Mouse (Mus musculus): Measurements from ENCODE around the gene Adam10. TPM values are rescaled to one million over a fixed set of nuclear protein-coding genes. Genes with fewer than 3 reads are reported as not detected.

Gene Adam10
- total RNA-seq, 2 experiments from 2014 or later, result 42.0 to 107 TPM

DNA sequence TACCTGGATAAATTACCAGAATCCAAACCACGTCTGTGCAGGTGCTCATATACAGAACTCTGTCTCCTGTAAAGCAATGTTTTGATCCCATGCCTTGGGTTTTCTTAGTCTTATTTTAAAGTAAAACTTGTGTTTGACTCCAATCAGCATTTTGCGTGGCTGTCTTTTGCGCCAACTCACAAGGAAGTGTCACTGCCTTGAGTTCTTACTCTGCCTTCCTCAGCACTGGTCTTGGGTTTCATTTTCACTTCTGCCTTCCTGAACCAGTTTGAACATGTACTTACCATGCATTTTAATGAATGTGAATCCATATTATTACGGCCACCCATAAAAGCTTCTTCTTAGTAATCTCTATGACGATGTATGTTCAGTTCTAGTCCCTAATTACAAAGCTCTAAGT, 82.2 kb downstream of the Adam10 start:
- peak; percentile 78 for ATAC-seq (replicated peaks; ENCODE audit: poor library complexity)

- ATAC-seq (replicated peaks; ENCODE audit: poor library complexity), result peak; percentile 61; the same call in 1 of the 2 replicates
Observed at GRCm38 (mm10) chr9:70775517-70775916, 96.7 kb downstream of the Adam10 start.

DNA sequence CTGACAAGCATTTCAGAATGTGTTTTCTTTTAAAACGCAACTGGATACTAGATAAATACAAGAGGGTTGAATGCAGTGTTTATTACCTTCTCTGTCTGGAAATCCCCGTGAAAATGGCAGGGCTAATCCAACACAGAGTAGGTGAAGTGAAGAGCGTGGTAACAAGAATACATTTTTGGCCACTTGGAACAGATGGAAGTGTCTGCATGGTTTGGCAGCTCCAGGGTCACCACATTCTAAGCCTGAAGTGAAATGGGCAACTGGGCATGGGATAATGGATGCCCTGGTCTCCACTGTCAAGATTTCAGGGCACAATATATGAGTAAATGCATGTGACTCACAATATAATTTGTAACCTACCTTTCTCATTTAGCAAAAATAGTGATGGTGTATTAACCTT, 103.4 kb downstream of the Adam10 start:
- no peak for ATAC-seq (replicated peaks; ENCODE audit: poor library complexity)

GRCm38 (mm10) chr9:70788705-70789104, 109.9 kb downstream of the Adam10 start:
- no peak for ATAC-seq (replicated peaks; ENCODE audit: poor library complexity)

DNA sequence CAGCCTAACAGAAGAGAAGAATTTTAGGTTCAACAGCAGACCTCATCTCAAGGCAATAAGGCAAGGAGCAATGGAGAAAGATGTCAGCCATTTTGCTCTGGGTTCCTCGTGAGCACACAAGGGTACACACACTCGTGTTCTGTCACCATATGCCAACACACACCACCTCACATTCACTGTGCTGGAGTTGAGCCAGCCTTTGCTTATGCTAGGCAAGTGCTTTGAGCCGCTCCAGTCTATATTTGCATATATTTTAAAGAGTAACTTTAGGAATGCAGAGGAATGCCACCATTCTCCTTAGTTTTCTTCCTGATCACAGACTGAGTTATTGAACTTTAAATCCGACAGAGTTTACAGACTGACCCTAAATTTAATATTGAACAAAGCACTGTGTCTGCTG, 111.8 kb downstream of the Adam10 start:
- no peak for ATAC-seq (replicated peaks; ENCODE audit: poor library complexity)

DNA sequence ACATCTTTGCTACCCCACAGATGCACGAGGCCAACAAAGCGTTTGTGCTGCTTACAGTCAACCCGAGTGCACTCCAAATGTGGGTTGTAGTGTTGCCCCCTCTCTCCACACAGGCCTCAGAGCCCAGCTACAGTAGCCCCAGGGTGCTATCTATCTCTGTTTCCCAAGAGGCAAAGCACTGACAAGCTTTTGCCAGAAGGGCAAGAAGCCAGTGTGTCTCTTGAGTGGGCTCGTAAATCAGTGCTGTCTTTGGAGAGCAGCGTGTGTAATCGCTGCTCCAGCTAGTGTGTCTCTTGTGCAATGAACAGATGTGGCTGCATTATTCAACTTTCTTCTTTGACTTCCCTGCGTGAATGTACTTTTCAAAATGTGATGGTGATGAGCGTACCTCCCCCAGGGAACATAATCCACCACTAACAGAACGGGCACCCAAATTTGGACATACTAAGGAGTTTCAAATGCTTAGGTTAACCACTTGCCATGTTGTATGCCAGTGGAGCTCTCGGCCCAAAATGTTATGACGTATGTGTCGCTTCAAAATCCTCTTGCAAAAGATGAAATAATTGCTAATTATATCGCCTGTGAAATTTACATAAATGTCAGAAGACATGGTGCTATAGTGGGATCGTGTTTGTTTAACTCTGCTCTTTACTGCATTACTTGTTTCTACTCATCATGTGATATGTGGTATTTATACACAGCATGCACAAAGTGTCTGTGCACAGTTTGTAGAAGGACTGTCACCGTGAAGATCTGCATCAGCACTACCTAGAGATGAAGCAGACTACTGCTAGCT, 116.0 kb downstream of the Adam10 start:
- ATAC-seq (replicated peaks; ENCODE audit: poor library complexity), result no peak

- no peak for ATAC-seq (replicated peaks; ENCODE audit: poor library complexity)
Observed at GRCm38 (mm10) chr9:70795439-70795757, 116.6 kb downstream of the Adam10 start.

DNA sequence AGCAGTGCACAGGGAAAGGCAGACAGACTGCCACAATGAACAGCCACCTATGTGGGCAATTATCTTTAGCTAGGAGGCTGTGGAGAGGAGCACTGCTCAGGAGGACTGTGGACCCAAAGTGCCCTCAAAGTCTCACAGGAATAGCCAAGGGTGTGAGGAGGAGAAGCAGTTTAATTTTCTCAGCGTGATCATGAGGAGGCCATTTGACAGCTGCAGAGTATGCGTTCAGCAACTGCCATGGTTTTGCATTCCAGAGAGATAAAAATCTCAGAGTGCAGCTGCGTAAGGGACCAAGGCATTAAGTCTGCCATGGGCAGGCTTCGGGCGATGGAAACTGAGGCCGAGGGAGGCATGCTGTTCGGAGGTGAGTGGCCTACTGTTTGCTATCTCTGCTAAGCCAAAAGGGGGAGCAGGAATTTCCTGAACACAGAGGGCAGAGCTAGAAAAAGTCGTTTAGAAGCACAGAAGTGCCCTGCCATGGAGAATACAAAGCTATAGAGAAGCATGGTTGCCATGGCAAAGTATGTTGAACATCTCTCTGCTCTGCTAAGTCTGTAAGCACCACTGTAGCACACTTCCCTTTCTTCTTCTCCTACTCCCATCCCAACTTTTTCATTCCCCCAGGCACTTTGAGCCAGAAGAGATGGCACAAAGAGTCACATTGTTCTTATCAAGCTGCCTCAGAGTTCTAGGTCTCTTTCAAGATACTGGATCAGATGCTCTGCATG, 122.0 kb downstream of the Adam10 start:
- no peak for ATAC-seq (replicated peaks; ENCODE audit: poor library complexity)

DNA sequence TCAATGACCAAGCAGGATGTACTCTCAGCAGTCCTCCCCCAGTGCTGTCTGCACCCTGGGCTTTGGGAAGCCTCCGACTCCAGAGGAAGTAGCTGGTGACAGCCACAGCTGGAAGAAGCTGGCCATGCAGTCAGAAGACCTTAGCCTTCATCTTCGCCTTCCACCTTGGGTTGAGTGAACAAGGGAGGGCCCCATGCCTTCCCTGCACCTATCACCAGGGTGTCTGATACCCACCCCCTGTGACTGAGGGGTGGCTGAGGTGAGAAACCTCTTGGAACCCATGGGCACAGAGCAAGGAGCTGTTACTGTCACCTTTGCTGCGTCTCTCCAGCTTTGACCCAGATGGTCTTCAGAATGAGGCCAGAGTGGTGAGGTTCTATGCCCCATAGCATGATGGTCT, 123.0 kb downstream of the Adam10 start:
- ATAC-seq (replicated peaks; ENCODE audit: poor library complexity), result no peak

DNA sequence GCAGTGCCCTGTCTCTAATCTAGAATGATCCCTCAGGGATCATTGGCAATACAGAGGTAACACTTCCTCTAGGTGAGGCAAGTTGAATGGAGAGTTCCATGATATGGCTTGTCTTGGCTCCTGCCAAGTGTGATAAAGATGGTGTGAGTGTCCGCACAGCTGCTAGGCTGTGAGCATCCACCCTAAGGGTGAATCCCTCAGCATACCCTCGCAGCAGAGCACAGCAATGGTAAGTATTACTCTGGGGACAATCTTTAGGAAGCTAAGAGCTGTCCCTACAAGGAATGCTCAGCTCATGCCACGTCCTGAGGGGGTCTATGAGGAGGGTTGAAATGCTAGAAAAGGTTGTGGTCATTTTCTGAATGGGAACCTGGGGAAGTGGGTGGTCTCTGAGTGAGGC, 124.0 kb downstream of the Adam10 start:
- ATAC-seq (replicated peaks; ENCODE audit: poor library complexity), result no peak

- ATAC-seq (replicated peaks; ENCODE audit: poor library complexity), result no peak; the same call in 1 of the 2 replicates
Observed at GRCm38 (mm10) chr9:70806069-70806468, 127.3 kb downstream of the Adam10 start.

GRCm38 (mm10) chr9:70807714-70808113, 128.9 kb downstream of the Adam10 start:
- ATAC-seq (replicated peaks; ENCODE audit: poor library complexity), result no peak

GRCm38 (mm10) chr9:70812551-70812950, 133.8 kb downstream of the Adam10 start:
- peak; percentile 82 for ATAC-seq (replicated peaks; ENCODE audit: poor library complexity)

DNA sequence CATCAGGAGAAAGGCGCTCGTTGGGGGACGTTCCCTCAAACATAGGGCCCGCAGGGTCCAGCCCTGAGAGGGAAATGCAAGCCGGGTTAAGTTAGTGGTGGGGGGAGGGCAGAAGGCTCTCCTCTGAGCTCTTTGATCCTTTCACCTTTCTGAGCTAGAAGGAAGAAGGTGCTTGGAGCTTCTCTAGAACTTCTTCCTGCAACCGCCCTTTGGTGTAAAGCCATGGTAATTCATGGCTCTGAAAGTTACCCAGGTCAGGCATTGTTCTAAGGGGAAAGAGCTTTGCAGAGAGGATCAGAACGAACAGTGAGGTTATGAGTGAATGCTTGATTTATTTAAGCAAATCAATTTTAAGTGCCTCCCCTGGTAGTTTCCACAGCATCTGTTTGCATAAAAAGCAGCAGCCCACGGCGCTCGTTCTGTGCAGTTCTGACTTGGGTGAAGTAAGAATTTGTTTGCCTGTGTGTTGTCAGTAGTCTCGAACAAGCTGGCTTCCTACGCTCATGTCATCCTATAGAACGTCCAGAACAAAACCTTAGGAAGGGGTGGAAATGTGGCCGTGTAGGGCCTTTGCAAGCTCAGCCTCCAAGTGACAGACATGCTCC, 138.0 kb downstream of the Adam10 start:
- no peak for ATAC-seq (replicated peaks; ENCODE audit: poor library complexity)

DNA sequence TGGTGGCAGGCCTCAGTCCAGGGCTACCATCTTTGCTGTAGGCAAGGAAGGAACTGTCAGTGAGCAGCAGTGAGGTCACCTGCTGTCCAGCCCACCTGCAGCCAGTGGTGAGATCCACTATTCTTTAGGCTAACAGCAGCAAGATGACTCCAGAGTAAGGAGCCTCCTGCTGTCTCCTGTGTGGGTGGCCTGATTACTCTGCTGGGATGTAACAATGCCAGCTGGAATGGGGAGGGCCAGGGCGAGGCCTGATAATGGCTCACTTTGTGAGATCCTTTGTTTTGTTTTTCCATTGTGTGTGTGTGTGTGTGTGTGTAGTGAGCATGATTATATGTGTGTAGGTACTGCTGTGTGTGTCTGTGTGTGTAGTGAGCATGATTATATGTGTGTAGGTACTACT, 138.6 kb downstream of the Adam10 start:
- ATAC-seq (replicated peaks; ENCODE audit: poor library complexity), result no peak

- ATAC-seq (replicated peaks; ENCODE audit: poor library complexity), result no peak
Observed at GRCm38 (mm10) chr9:70818739-70819138, 139.9 kb downstream of the Adam10 start.

- ATAC-seq (replicated peaks; ENCODE audit: poor library complexity), result no peak
Observed at GRCm38 (mm10) chr9:70824103-70824502, 145.3 kb downstream of the Adam10 start.

DNA sequence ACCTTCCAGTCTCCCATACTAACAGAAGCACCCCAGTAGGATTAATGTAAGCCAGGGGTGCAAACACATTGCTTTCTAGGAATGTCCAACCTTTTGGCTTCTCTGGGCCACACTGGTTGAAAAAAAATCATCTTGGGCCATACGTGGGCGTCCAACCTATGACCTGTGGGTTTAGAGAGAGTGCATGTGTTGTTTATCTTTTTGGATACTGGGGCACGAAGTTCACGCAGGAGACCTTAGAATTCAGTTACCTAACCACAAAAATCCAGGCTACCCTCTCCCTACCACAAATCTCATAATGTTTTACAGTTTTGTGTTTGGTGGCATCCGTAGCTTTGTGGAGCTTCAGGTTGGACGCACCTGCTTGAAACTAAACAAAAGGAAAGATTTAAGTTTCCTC, 149.1 kb downstream of the Adam10 start:
- no peak for ATAC-seq (replicated peaks; ENCODE audit: poor library complexity)

All from megakaryocyte progenitor cell, adult 5-6 weeks (primary cell).